Comparison of ENCODE assay signal across 13 mouse cellular contexts in the genomic region with DNA sequence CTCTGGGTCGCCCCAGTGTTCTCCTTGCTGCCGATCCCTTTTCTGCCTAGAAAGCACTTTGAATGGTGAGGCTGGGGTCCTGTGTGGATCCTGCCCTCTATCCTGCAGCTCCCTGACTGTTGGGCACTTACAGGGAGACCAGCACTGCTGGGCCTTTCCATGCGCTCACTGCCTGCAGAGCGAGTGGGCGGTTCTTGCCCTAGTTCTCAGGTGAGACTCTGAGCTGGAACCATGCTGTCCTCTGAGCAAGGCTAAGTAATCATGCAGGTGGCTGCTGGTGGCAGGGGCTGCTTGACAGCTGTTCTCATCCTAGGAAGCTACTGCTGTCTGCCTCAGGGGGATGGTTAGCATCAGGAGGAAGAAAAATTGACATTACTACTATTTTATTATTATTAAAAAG. TPM values are rescaled to one million over a fixed set of nuclear protein-coding genes. Genes with fewer than 3 reads are reported as not detected.
DNase-seq lines count a peak whose midpoint lies in the region; ATAC-seq and TF ChIP-seq lines count a peak whose summit lies in the region.
"Had no signal": no experiment of that assay in that cellular context is flagged by ENCODE, and none has a peak within 500 bp of the region (broad histone marks: within the 10 kb centered on the region; RNA-seq: fewer than 3 reads in every experiment).

No protein-coding gene starts in this region.

- no peak overlapping the region for H3K9ac ChIP-seq in heart, embryonic 15.5 days
- H3K9ac ChIP-seq in lung, postnatal 0 days (replicated peaks; ENCODE audit: low read depth) = no peak overlapping the region
- H3K9ac ChIP-seq in intestine, embryonic 16.5 days (ENCODE audit: low read depth, low read length) = peak overlapping the region; percentile 34; the same call in 1 of the 2 replicates
- H3K9ac ChIP-seq: hindbrain, embryonic 15.5 days had no signal

- peaks cover 18% of the 10 kb centered on the region for H3K4me1 ChIP-seq in heart, embryonic 15.5 days (replicated peaks)
- H3K4me1 ChIP-seq in lung, postnatal 0 days (ENCODE audit: insufficient read depth, low read depth, low read length) = no peaks in the 10 kb centered on the region; the same call in 1 of the 2 replicates
- peaks cover 15% of the 10 kb centered on the region for H3K4me1 ChIP-seq in intestine, embryonic 16.5 days (ENCODE audit: control insufficient read depth, insufficient read depth, low read length)
- H3K4me1 ChIP-seq: hindbrain, embryonic 15.5 days had no signal

- H3K27me3 ChIP-seq in heart, embryonic 15.5 days = no peaks in the 10 kb centered on the region
- H3K27me3 ChIP-seq in lung, postnatal 0 days (replicated peaks; ENCODE audit: insufficient read depth, low read length) = no peaks in the 10 kb centered on the region
- no peaks in the 10 kb centered on the region for H3K27me3 ChIP-seq in intestine, embryonic 16.5 days (replicated peaks; ENCODE audit: control insufficient read depth, insufficient read depth, low read length)
- no peaks in the 10 kb centered on the region for H3K27me3 ChIP-seq in splenic B cell, adult 2 months (ENCODE audit: control insufficient read depth, insufficient read depth, low read length, poor library complexity, severe bottlenecking)
- H3K27me3 ChIP-seq: hindbrain, embryonic 15.5 days; Patski had no signal

- H3K4me3 ChIP-seq in heart, embryonic 15.5 days = no peak overlapping the region
- no peak overlapping the region for H3K4me3 ChIP-seq in lung, postnatal 0 days (ENCODE audit: low read depth, low read length)
- no peak overlapping the region for H3K4me3 ChIP-seq in intestine, embryonic 16.5 days (ENCODE audit: low read length)
- H3K4me3 ChIP-seq: hindbrain, embryonic 15.5 days had no signal

- ATAC-seq in heart, embryonic 15.5 days (replicated peaks; ENCODE audit: insufficient number of reproducible peaks, insufficient read depth, low FRiP score, low read depth) = no peak
- ATAC-seq in lung, postnatal 0 days = no peak
- ATAC-seq in intestine, embryonic 16.5 days = no peak
- ATAC-seq: Patski had no signal

- TF ChIP-seq CTCF in lung, postnatal 0 days (IDR thresholded peaks at IDR 0.05) = no peak

- no peak for TF ChIP-seq EP300 in lung, postnatal 0 days (IDR thresholded peaks at IDR 0.05)

- no peaks in the 10 kb centered on the region for H3K9me3 ChIP-seq in heart, embryonic 15.5 days (replicated peaks)
- H3K9me3 ChIP-seq in lung, postnatal 0 days (ENCODE audit: low read length) = no peaks in the 10 kb centered on the region
- no peaks in the 10 kb centered on the region for H3K9me3 ChIP-seq in intestine, embryonic 16.5 days (ENCODE audit: control insufficient read depth, low read length)
- H3K9me3 ChIP-seq: hindbrain, embryonic 15.5 days had no signal

- DNase-seq in heart, adult 8-10 months (ENCODE audit: low spot score) = no peak
- DNase-seq in lung, postnatal 0 days (ENCODE audit: low spot score) = no peak
- DNase-seq in lung, postnatal 25 days (ENCODE audit: low spot score) = no peak
- DNase-seq in splenic B cell, adult 2 months (ENCODE audit: low read depth, low spot score) = peak; percentile 16
- DNase-seq in ovary, adult 18-20 months (ENCODE audit: low spot score) = no peak
- no peak for DNase-seq in urinary bladder, postnatal 10 days (ENCODE audit: low spot score)
- DNase-seq: adrenal gland, postnatal 14 days; cerebellum, adult 9-11 months; retina, postnatal 1 day had no signal

- H3K27ac ChIP-seq in heart, embryonic 15.5 days = 0 out of 2 replicates have a peak overlapping the region, but pooled peaks have one; percentile 10
- H3K27ac ChIP-seq in lung, postnatal 0 days (ENCODE audit: low read length) = peak overlapping the region; percentile 43; the same call in 1 of the 2 replicates
- H3K27ac ChIP-seq in intestine, embryonic 16.5 days (ENCODE audit: low read length) = peak overlapping the region; percentile 53; the same call in 1 of the 2 replicates
- H3K27ac ChIP-seq: hindbrain, embryonic 15.5 days had no signal

- no peak overlapping the region for H3K4me2 ChIP-seq in heart, embryonic 15.5 days
- H3K4me2 ChIP-seq in lung, postnatal 0 days (replicated peaks; ENCODE audit: low read depth, low read length) = no peak overlapping the region
- H3K4me2 ChIP-seq in intestine, embryonic 16.5 days (ENCODE audit: low read depth, low read length) = no peak overlapping the region
- H3K4me2 ChIP-seq: hindbrain, embryonic 15.5 days had no signal

- WGBS in heart, embryonic 15.5 days = 86% methylated on average over 5 of the region's 5 CpGs
- 77% methylated on average over 5 of the region's 5 CpGs for WGBS in lung, postnatal 0 days
- 85% methylated on average over 5 of the region's 5 CpGs for WGBS in intestine, embryonic 16.5 days

- 0 out of 2 replicates have a peak, but pooled peaks cover 2% of the 10 kb centered on the region for H3K36me3 ChIP-seq in heart, embryonic 15.5 days
- no peaks in the 10 kb centered on the region for H3K36me3 ChIP-seq in lung, postnatal 0 days (ENCODE audit: insufficient read depth, low read length)
- H3K36me3 ChIP-seq in intestine, embryonic 16.5 days (ENCODE audit: control insufficient read depth, insufficient read depth, low read length) = no peaks in the 10 kb centered on the region
- H3K36me3 ChIP-seq in splenic B cell, adult 2 months (ENCODE audit: control insufficient read depth, insufficient read depth, low read length, poor library complexity, severe bottlenecking) = no peaks in the 10 kb centered on the region
- H3K36me3 ChIP-seq: hindbrain, embryonic 15.5 days had no signal

RNA-seq across cellular contexts. Expression of gene Poc1a, which starts 28.1 kb away (rescaled TPM):
- polyA plus RNA-seq in heart, embryonic 15.5 days (2015; fragmentation: Nextera tagmentation; extraction: Ambion mirVana) = 23.7 and 26.8 TPM in 2 replicates
- 1 to 10 TPM; 3.2 to 4.9 (median 4.7) TPM for total RNA-seq in heart, adult 8-10 months (2022)
- 9.7 and 9.9 TPM in 2 replicates for polyA plus RNA-seq in lung, postnatal 0 days (2015; fragmentation: Nextera tagmentation; extraction: Ambion mirVana)
- 27.0 and 29.1 TPM in 2 replicates for polyA plus RNA-seq in intestine, embryonic 16.5 days (2015; fragmentation: Nextera tagmentation; extraction: Ambion mirVana)

RNA-seq across cellular contexts. Expression of gene Dusp7, which starts 59.4 kb away (rescaled TPM):
- 8.9 and 13.8 TPM in 2 replicates for polyA plus RNA-seq in heart, embryonic 15.5 days (2015; fragmentation: Nextera tagmentation; extraction: Ambion mirVana)
- 10 to 100 TPM; 53.4 to 67.0 (median 62.7) TPM for total RNA-seq in heart, adult 8-10 months (2022)
- 25.7 and 27.8 TPM in 2 replicates for polyA plus RNA-seq in lung, postnatal 0 days (2015; fragmentation: Nextera tagmentation; extraction: Ambion mirVana)
- 4.8 and 6.3 TPM in 2 replicates for polyA plus RNA-seq in intestine, embryonic 16.5 days (2015; fragmentation: Nextera tagmentation; extraction: Ambion mirVana)
